Mouse (Mus musculus) spleen, adult 2 months (tissue): Measurements from ENCODE around the gene Rhbdl1. TPM values are rescaled to one million over a fixed set of nuclear protein-coding genes. Genes with fewer than 3 reads are reported as not detected.

ENCODE experiments used
- DNase-seq, 2 experiments: peaks; one replicate each; pipeline versions ENCODE4 v3.0.0 to v3.0.0-alpha.2; 2012 to 2021; ENCODE audit warnings: low spot score in 2 of 2, low read depth in 1 of 2
- H3K27ac ChIP-seq: fragments of 200-500 bp; 2 replicates; pipeline ENCODE4 v1.5.1; 2012; ENCODE audit warnings: low read length, inconsistent platforms; ENCODE audit not compliant: insufficient read depth
- H3K27me3 ChIP-seq: fragments of 200-500 bp; 2 replicates; pipeline ENCODE4 v1.6.1; 2012; ENCODE audit warnings: mild to moderate bottlenecking, moderate library complexity, low read length, inconsistent platforms; ENCODE audit not compliant: control insufficient read depth, insufficient read depth
- H3K36me3 ChIP-seq: fragments of 200-500 bp; 2 replicates; pipeline ENCODE4 v1.6.1; 2012; ENCODE audit warnings: mild to moderate bottlenecking, low read length, inconsistent platforms; ENCODE audit not compliant: control insufficient read depth, insufficient read depth
- H3K4me1 ChIP-seq: fragments of 200-500 bp; 2 replicates; pipeline ENCODE4 v1.6.1; 2011; ENCODE audit warnings: inconsistent platforms; ENCODE audit not compliant: control insufficient read depth, insufficient read depth, insufficient read length
- H3K4me3 ChIP-seq: fragments of 200-500 bp; 2 replicates; pipeline ENCODE4 v1.5.1; 2011; ENCODE audit warnings: mild to moderate bottlenecking, inconsistent platforms; ENCODE audit not compliant: insufficient read depth, insufficient read length; ENCODE audit errors: extremely low read depth
- CTCF ChIP-seq: fragments of 200-500 bp; IDR thresholded peaks from 2 replicates; pipeline ENCODE4 v1.5.1; 2011; ENCODE audit warnings: mild to moderate bottlenecking, inconsistent platforms; ENCODE audit not compliant: insufficient read depth, insufficient read length, insufficient replicate concordance; ENCODE audit errors: extremely low read depth
- POLR2A ChIP-seq: fragments of 200-500 bp; IDR thresholded peaks from 2 replicates; pipeline ENCODE4 v1.6.1; 2011; ENCODE audit warnings: low read depth, low read length, inconsistent platforms
- WGBS: fragments of 180-500 bp; shearing (Covaris S2); methylation state at CpG from one replicate; pipeline ENCODE4 v1.1.7; 2018; 5-methylcytosine and 5-hydroxymethylcytosine counted together
- polyA plus RNA-seq: library from polyadenylated mRNA; depleted of rRNA; stranded (reverse); fragments of >200 nt; gene quantifications from 2 replicates; pipeline ENCODE4 v1.2.3, GENCODE M21; 2012

The Rhbdl1 gene
- polyA plus RNA-seq, 1 experiment = 5.5 TPM

DNA sequence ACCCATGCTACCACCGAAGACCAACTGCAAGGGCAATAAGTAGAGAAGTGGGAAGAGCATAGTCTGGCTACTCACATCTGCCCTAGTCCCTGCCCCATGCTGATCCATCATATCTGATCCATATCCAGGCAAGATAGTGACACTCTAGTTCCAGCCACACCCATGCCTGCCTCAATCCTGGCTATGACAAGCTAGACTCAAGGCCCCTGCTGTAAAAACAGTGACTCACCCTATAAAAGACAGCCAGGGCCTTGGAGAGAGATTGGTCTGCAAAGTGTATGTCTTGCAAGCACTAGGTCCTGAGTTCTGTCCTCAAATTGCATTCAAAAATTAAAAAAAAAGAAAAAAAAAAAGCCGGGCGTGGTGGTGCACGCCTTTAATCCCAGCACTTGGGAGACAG is 30.6 kb downstream of the Rhbdl1 start:
- 78% methylated on average over 4 of the region's 4 CpGs for WGBS
- Histone ChIP-seq H3K4me1 (peaks cover 9% of the 10 kb centered on the region), H3K4me3 (no peak overlapping the region), H3K27ac (no peak overlapping the region), H3K27me3 (peaks cover 19% of the 10 kb centered on the region), H3K36me3 (no peaks in the 10 kb centered on the region)
- no peak for DNase-seq
- no peak for TF ChIP-seq POLR2A
- TF ChIP-seq CTCF = no peak

GRCm38 (mm10) chr17:25802825-25803517 is 34.1 kb downstream of the Rhbdl1 start:
- TF ChIP-seq CTCF = no peak
- no peak for TF ChIP-seq POLR2A
- Histone ChIP-seq H3K27ac (no peak overlapping the region), H3K36me3 (no peaks in the 10 kb centered on the region), H3K4me3 (no peak overlapping the region), H3K4me1 (no peaks in the 10 kb centered on the region), H3K27me3 (no peaks in the 10 kb centered on the region)
- 17% methylated on average over 10 of the region's 10 CpGs for WGBS
- no peak for DNase-seq

GRCm38 (mm10) chr17:25801029-25801428 is 36.1 kb downstream of the Rhbdl1 start:
- Histone ChIP-seq H3K36me3 (no peaks in the 10 kb centered on the region), H3K4me1 (peaks cover 3% of the 10 kb centered on the region; the same call in 1 of the 2 replicates), H3K4me3 (no peak overlapping the region), H3K27ac (no peak overlapping the region), H3K27me3 (no peaks in the 10 kb centered on the region)
- TF ChIP-seq CTCF (peak; percentile 80; the same call in 1 of the 2 replicates), POLR2A (no peak)
- peak; percentile 63 to 71 for DNase-seq
- 5% methylated on average over 6 of the region's 6 CpGs for WGBS

DNA sequence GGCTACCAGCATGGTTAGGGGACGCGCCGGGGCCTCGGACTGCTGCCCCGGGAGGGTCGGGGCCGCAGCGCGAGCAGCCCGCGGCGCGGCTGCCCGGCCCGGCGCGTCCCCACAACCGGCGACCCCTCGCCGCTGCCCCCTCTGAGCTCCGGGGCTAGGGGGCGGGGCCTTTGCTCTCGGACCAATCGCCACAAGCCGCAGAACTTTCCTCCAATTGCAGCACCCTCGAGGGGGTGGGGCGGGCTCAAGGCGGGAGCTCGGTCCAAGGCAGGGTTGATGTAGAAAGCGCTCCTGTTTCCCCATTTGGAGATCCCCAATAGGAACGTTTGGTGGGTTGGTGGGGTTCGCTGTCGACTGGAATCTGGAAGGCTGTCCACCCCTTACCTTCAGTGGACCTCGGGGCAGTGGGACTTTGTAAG is 40.1 kb downstream of the Rhbdl1 start, which contains the start of gene Metrn:
Metrn (minus strand) TSS at position 186 of the 419 bp plus-strand sequence.
- peak; percentile 45 to 87 for DNase-seq
- 2% methylated on average over 33 of the region's 35 CpGs for WGBS
- Histone ChIP-seq H3K36me3 (no peaks in the 10 kb centered on the region), H3K4me1 (peaks cover 11% of the 10 kb centered on the region; the same call in 1 of the 2 replicates), H3K27me3 (no peaks in the 10 kb centered on the region), H3K27ac (no peak within 1 kb of the TSS), H3K4me3 (peak within 1 kb of the TSS; percentile 69)
- no peak for TF ChIP-seq POLR2A
- TF ChIP-seq CTCF = no peak

DNA sequence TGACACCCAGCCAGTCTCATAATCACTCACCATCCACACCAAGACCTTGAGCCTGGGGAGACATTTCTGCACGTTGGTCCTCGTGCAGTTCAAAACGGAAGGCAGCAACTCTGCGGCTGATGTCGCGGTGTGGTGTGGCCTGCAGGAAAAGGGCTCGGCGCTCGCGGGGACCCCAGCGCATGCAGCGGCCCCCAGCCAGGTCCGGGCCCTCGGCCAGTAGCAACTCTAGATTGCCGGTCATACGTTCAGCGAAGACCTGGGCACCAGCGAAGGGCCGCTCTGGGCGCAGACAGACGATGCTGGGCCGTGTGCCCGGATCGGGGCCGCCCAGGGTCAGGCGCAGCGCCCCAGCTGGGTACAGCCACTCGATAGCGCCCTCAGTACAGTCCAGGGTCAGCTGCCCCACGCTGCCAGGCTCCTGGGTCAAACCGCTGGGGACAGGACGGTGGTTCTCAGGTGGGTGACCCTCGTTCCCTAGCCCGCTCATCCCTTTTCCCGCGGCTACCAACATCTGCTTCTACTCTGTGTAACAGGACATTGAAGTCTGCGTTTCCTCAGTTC is 40.8 kb downstream of the Rhbdl1 start:
- H3K36me3 ChIP-seq = no peaks in the 10 kb centered on the region
- H3K4me1 ChIP-seq = peaks cover 14% of the 10 kb centered on the region
- H3K4me3 ChIP-seq = peak overlapping the region; percentile 69
- no peak for TF ChIP-seq POLR2A
- no peak for TF ChIP-seq CTCF
- no peaks in the 10 kb centered on the region for H3K27me3 ChIP-seq
- 2% methylated on average over 37 of the region's 37 CpGs for WGBS
- DNase-seq = no peak
- no peak overlapping the region for H3K27ac ChIP-seq

GRCm38 (mm10) chr17:25795609-25796092 is 41.4 kb downstream of the Rhbdl1 start, which contains the start of gene AC134908.4:
Gene AC134908.4 (minus strand): TSS chr17:25795659.
- no peaks in the 10 kb centered on the region for H3K27me3 ChIP-seq
- no peak for TF ChIP-seq CTCF
- TF ChIP-seq POLR2A = no peak
- whole genome bisulfite sequencing = 68% methylated on average over 6 of the region's 6 CpGs
- peaks cover 15% of the 10 kb centered on the region for H3K4me1 ChIP-seq
- peak within 1 kb of the TSS; percentile 69 for H3K4me3 ChIP-seq
- no peaks in the 10 kb centered on the region for H3K36me3 ChIP-seq
- no peak for DNase-seq
- H3K27ac ChIP-seq = no peak within 1 kb of the TSS

- H3K27me3 ChIP-seq = no peaks in the 10 kb centered on the region
- TF ChIP-seq CTCF = no peak
- TF ChIP-seq POLR2A = no peak
- no peak overlapping the region for H3K27ac ChIP-seq
- WGBS = 97% methylated on average over 17 of the region's 17 CpGs
- no peak for DNase-seq
- H3K4me1 ChIP-seq = peaks cover 15% of the 10 kb centered on the region
- H3K36me3 ChIP-seq = no peaks in the 10 kb centered on the region
- H3K4me3 ChIP-seq = no peak overlapping the region
These were observed 42.1 kb downstream of the Rhbdl1 start for GRCm38 (mm10) chr17:25794998-25795397.
